Mouse (Mus musculus): ENCODE measurements around the gene Sema3f.

Sema3f gene

DNA sequence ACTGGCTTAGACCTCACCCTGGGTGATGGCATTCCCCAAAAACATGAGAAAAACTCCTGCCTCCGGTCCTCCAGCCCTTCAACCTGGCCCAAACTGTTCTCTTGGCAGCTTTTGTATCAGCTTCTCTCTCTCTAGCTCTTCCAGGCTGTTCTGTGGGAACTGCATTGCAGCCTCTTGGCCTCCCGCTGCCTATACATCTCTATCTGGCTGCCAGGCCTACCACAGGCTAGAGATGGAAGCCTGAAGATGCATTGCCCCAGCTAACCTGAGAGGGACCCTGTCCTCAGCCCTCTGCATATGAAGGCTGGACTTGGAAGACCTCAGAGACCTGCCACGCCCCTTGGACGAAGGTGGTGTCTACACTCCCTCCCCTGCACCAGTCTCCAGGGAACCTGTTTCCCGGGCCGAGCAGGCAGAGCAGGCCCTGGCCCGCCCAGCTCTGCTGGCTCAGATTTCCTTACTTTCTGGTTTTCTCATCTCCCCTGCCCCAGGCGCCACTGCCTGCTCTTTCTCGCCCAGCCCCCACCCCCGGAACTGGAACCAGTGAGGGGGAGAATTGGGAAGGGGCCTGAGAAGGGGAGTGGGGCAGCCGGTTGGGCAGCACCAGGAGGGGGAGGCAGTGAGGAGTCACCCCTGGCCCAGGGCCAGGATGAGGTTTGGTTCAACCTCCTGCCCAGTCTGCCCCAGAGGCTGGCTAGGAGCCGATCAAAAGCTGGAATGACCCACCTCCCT, 4.1 kb upstream of the Sema3f start:
- DNase-seq: peak; percentile 76

DNA sequence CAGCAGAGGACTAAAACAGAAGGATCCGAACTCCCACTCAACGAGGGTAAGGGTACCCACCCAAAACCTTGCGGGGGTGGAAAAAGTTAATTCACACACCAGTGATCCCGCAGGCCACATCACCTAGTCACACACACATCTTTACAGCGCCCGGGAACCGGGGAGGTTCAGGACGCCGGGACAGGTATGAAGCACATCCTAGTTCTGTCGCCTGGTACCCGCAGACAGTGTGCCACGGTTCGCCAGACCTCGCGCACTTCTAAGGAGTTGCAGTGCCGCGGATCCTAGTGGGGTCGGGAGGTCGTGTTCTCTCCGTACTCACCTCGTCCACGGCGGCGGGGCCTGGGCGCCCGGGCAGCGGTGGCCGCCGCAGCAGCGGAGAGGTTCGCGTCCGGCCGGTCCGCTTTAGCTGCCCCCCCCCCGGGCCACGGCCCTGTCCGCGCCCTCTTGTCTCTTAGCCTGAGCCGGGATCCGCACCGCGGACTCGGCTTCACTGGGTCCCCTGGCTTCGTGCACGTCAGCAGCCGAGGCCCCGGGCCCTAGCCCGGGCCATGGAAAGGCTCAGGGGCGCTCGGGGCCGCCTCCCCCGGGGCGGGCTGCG, 1.1 kb downstream of the Sema3f start:
- DNase-seq: peak; percentile 52

DNA sequence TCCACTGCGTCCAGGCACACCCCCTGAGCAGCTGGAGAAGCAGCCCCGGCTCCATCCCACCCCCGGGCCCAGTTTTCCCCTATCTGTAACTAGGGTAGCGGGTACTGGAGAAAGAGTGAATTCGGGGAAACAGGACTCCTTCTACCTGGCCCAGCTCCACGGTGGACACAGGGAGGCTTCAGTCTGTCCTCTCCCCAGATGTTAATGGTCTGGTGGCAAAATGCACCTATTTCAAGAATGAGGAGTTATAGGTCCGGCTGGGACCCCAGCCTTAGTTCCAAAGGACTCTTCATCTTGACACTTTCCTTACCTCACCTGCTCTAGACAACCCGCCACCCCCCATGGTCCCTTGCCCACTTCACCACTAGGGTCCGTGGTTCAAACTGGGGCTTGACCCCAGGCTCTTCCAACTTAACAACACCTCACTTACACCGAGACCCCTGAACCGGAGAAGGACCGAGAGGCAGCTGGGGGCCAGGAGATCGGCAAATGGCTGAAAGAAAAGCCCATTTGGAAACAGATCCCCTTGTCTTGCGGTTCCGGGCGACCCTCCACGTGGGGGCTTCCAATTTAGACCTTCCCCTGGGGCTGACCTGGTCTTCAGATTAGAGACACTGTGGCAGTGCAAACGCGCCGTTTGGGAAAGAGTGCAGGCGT, 1.7 kb downstream of the Sema3f start:
- peak; percentile 59 for DNase-seq

DNA sequence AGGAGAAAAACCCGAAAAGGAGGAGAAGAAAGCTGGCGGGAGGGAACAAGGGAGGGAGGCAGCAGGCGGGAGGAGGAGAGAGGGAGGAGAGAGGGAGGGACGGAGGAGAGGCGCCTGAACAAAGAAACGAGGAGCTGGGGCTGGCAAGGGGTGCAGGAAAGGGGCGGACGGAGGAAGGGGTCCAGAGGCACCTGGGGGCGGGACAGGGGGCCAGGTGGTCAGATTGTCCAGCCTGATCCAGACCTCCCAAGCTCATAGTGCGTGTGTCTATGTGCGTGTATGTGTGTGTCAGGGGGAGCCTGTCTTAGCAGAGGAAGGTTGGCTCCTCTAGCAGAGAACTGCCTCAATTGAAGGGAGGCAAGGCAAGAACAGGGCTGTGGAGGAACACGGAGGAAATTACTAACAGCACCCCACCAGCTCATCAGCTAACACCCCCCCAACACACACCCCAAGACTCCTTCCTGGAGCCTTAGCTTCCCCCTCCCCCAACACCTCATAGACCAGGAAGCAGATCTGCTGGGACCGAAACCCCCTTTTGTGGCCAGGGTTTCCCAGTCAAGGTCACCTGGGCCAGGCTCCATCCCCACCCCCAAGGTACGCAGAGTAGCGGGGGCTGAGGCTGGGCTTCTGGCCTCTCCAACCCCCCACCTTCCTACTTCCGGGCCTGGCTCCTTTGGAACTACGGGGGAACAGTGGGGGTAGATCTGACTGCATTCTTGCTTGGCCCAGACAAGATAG, 2.4 kb downstream of the Sema3f start:
- DNase-seq: peak; percentile 57

DNA sequence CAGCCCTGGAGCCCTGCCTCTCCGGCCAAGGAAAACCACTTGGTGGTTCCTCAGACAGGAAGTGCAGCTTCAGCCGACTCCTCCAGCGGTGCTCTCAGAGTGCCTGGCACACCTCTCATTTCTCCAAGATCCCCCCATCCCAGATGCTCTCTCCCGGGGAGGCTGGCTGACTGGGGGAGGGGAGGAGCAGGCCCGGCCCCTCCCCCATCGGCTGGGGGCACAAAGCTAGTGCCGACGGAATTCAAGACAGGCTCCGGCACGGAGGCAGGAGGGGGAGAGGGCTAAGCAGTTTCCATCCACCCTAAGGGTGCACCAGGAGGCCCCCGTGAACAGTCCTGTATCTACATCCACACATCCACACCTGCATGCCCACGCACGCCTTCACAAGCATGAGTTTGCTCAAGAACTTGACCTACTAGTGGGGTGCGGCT, 3.5 kb downstream of the Sema3f start:
- peak; percentile 48 for DNase-seq

DNA sequence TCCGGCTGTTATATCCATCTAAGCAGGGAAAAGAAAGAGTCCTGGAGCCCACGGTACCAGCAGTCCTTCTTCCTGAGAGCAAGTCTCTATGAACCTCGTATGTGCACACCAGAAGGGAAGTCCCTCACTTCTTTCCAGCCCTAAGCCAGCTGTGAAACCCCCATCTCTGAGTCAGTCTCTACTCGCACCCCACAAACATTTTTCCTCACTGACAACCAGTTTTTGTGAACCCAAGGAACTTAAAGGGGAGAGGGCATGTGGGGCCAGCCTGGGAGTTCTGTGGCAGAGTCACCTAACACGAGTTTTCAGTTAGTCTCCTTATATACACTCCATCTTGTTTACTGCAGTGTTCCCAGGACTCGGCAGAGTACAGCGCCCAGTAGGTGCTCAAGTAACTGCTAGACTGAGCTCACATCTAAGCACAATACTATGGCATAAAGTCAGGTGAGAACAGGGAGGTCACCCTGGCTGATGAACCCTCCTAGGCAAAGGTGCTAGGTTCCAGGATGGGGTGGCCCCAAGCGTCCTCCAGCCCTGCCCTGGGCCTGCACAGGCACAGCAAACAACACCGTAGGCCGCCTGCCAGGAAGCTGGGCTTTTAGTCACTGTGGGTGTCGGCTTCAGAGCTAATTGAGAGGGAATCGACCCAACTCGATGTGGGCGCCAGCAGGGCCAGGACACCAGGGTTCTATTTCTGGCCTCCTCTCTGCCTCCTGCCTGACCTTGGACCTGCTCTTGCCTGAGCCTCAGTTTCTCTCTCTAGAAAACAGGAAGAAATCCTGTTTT, 6.7 kb downstream of the Sema3f start:
- peak; percentile 52 for DNase-seq

DNA sequence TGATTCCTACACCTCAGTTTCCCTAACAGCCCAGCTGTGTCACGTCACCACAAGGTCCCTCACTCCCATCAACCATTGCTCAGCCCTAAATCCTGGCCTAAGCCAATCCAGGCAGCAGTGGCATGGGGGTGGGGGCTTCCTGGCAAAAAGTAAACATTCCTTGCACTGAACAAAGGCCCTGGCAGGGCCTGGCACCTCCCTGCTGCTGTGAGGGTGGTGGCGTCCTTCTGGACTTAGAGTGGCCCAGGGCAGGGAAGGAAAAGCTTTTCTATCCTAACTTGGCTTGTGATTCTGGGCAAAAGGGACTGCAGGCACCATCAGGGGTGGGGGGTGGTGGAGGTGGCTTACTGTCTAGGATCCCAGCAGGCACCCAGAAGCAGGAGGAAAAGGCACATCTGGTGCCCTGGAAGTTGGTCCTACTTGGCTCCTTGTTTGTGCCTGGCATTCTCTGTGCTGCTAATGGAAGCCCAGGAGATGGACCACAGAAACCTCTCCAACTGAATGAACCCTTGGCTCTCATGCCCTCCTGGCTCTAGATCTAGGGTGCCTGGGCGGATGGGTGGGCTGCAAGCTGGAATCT, 7.6 kb downstream of the Sema3f start:
- DNase-seq: peak; percentile 43

DNA sequence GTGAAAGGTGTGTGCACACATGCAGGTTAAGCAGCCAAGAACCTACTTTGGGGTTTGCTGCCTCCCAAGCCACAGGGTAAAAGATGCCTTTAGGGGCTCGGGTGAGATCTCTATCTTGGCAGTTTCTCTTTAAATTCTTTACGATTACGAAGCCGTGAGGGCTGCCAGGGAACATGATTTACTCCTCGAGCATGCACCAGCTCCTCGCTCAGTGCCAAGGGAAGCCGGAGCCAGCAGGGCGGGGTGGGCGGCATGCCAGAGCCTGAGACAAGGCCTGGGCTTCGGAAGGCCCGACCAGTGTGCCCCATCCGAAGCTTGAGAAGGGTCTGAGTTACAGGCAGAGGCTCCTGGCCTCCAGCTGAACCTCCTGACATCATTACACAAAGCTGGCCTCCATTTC, 8.7 kb downstream of the Sema3f start:
- DNase-seq: peak; percentile 90

DNA sequence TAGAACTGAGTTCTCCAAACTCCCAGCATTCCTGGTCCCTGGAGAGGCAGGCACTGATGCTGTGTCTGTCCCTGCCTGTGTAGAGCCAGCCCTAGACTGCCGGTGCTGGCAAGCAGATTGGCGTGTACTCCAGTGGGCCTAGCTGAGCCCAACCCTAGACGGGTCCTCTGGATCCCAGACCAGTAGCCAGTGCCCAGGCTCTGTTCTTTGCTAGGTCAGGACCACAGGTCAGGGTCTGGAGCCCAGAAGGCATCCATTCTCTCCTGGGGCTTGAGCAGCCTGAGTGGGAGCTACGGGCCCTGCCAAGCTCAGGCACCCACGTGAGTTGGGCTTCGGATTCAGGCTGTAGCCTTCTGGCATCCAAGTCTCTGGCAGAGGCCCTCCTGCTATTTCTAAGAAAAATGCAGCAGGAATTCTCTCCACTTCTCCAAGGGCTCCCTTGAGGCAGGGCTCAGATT, 10.1 kb downstream of the Sema3f start:
- peak; percentile 50 for DNase-seq

DNA sequence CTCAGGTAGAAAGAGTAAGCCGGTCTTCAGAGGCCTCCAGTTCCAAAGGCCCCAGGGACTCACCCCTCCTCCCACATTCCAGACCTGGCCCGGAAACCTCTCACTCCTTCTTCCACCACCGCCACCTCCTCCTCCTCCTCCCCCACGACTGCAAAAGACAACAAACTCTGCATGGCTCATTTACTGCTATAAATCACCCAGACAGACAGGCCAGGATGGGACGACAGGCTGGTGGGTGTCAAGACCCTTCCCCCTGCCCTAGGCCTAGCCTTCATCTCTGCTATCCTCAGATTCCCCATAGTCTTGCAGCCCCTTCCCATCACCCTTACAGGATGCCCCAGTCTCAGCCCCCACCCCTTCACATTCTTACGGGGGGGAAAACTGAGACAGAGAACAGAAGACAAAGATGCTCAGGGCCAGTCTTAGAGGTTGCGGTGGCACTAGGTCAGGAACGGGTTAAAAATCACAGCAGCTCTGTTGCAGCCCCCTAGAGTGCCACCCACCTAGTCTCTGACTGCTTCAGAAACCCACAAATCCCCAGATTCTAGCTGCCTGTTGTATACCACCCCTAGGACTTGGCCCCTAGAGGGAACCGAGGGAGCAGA, 10.8 kb downstream of the Sema3f start:
- no peak for DNase-seq

DNA sequence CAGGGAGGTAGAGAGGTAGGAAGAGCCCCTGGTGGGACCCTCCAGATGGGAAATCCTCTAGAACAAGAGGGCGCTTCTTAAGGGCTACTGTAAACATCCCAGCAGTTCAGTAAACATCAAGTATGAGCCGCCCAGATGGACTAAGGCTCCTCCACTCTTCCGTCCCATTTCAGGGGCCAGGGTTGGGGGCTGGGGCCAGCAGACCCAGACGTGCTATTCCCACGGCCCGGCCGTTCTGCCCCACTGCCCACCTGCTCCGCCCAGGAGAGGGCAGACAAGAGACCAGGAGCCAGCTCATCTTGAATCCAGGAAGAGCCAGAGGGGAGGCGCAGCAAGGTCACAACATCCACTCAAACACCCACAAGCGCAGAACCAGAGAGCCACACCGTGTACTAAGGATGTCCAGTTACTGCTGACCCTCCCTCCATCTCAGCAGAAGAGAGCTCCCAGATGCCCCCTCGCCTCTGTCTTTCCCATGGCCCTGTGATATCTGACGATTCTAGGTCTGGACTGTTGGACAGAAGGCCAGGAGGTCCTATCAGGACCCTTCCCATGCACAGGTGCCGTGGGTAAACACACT, 11.6 kb downstream of the Sema3f start:
- DNase-seq: no peak

DNA sequence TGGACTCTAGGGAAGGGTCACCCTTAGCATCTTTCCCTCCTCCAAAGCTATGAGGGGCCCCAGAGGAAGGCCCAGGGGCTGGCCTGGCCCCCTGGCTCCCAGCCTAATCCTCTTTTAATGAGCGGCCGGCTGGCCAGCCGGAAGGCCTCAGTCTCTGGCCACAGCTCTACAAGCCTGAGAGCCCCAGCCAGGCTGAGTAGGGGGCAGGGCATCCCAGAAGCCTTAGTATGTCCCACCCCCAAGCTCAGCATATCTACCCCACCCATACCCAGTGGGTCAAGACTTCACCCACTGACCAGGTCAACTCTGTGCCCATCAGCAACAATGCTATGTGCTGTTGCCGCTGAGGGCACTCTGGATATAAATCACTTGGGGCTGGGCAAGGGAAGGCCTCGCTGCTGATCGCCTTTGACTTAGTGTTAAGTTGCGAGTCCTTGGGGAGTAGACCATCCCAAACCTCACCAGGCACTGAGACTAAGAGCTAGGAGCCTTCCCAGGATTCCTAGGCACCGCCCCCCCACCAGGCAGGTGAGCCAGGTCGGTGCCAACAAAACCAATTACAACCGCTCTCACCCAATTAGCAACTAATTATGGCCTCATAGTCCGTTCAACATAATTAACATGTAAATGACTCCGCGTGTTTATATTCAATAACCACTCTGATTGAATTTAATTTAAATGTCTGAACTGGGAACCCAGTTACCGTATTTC, 12.3 kb downstream of the Sema3f start:
- DNase-seq: no peak

DNA sequence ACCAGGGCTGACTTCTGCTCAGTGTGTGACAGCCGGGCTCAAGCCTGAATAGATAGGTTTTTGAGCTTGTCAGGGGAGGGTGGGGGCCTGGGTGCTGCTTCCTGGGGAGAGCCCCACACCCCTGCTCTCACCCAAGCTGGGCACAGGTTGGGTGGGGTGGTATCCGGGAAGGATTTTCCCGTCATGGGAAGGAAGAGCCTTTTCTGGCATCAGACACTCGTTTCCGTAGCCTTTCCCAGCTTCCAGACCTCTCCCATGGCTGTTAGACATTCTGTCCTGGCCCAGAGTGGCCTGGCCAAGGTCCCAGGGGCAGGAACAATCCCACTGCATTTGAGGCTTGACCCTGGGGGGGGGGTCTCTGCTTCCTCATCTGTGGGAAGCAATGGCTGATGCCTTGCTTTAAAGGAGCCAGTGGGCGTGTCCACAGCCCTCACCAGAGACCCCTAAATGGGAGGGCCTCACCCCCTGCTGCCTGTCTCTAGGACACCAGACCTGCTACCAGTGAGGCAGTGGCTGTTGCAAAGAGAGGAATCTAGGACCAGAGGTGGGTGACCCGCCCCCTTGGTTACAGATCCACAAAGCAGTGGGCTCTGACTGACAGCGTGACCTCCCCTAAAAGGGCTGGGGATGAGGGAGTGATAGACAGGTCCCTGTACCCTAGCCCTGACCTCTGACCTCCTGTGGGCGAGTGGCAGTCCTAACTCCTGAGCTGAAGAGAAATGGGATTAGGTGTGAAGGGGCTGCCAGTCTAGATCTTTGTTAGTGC, 13.2 kb downstream of the Sema3f start:
- no peak for DNase-seq

DNA sequence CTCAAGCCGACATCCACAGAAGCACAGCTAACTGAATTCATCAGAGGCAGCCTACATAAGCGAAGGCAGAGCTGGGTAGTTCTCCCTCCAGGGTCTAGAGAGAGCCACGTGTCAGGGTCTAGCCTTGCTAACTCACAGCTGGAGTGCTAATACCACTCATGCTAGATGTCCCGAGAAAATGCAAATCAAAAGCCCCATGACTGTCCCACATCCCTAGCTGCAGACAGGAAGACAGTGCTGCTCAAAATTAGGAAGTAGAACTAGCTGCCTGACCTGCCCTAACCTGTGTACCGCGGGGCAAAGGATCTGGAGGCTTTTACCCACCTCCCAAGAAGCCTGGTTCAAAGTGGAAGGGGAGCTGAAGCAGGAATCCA, 14.2 kb downstream of the Sema3f start:
- no peak for DNase-seq

DNA sequence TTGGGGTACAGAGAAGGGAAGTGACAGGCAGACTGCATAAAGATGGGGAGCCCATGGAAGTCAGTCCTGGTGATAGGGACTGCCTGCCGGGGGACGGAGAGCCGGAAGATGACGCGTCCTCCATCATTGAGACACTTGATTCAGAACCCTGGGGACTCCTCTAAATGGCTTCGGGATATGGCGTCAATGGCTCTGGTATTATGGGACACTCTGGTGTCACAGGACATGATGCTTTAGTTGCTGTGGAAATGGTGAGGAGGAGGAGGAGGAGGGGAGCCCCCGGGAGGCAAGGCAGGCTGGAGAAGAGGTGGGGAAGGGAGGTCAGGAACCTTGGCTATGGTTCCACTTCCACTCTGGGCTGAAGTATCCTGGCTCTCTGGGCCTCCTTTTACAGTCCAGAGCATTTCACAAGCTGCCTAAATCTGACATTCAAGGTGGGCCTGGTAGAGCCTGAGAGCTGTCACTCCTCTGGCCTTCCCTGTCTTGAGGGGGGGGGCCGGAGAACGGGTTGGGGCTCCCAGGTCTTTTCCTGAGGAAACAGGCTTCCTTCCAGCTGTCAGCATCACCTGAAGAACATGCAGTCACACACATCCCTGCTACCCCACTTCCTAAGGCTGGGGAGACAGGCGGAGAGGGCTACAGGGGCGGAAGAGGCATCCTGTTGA, 14.7 kb downstream of the Sema3f start:
- DNase-seq: no peak

DNA sequence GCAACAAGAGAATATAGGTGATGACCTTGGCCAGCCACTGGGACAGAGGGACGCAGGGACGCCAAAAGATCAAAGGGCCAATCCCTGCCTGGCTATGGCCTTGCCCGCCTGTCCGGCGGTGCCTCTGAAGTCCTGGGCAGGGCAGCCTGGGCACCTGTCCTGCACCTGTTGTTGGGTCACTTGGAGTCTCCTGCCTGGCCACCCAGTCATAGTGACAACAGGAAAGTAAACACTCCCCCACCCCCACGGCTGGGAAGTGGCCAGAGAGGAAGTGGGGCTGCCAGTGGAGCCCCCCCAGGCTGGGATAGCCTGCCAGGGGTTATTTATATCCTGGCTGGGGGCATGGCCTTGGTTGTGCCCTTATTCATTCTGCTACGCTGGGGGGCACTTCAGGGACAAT, 15.6 kb downstream of the Sema3f start:
- DNase-seq: no peak

DNA sequence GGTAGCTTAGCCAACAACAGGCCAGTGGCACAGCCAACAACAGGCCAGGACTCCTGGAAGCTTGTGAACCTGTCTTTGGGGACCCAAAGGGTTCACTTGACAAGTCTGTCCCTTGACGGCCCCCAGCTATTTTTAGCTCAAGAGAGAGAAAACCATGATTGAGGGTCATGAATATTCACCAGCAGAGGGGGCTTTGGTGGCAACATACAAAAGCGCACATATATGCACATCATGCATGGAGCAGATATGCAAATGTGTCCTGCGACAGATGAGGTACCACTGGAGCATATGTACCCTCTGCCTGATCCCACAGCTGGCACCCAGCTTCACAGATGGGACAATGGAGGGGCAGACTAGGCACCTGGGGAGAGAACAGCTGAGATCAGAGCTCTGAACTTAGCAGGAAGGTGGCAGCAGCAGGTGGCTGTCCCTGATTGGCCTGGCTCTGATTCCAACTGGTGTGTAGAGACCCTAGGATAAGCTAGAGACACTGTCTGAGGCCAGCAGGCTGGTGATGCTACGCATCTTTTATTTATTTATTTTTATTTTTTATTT, 16.8 kb downstream of the Sema3f start:
- no peak for DNase-seq

DNA sequence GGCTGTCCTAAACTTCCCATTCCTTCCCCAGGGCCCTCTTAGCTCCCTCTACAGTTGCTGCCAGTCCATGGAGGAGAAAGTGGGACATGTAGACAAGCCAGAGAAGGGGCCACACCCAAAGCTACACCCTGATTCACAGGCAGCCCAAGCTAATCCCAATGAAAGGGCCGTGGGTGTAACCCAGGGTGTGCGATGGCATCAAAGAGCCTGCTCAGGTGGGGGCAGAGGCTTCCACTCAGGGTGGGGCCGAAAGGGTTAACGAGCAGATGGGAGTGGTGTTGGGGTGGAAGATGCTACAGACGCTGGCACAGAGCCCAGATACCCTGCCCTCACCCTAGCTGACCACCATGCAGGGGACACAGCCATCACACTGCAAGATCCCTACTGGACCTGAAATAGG, 17.5 kb downstream of the Sema3f start:
- DNase-seq: no peak

DNA sequence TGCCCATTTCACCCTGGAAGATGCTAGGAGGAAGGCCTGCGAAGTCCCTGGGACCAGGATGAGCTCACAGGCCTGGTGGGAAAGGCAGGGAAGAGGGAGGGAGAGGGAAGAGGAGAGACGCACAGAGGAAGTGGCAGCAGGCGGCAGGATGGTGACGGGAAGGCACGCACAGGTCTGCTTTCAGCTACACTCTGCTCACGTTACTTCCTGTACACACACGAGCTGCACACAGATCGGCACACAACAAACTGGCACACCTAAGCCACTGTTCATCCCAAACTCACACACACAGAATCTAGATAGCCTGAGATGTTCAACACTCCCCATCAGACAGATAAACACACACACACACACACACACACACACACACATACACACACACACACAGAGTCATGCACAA, 19.9 kb downstream of the Sema3f start:
- no peak for DNase-seq

All from cerebellum, adult 9-11 months (tissue).